Mouse (Mus musculus) neural tube, embryonic 13.5 days (tissue): ENCODE measurements around the gene Kyat3. TPM values are rescaled to one million over a fixed set of nuclear protein-coding genes. Genes with fewer than 3 reads are reported as not detected.
"Not testable (repeated sequence)": the region's sequence is repeated elsewhere in the genome, so short reads cannot be mapped to it uniquely, and the experiment has no call there.

Experiments
- ATAC-seq: fragments of 200-750 bp; cut with Nextera tagmentation; 2 replicates; pipeline ENCODE4 v1.8.0; 2017; ENCODE audit warnings: low read depth, mild to moderate bottlenecking, moderate TSS enrichment, moderate library complexity
- H3K27ac ChIP-seq: fragments of 300-500 bp; sonication (generic); replicated peaks from 2 replicates; pipeline ENCODE4 v1.5.1; 2015; ENCODE audit warnings: moderate library complexity, mild to moderate bottlenecking, inconsistent platforms
- H3K27me3 ChIP-seq: fragments of 300-500 bp; sonication (generic); 2 replicates; pipeline ENCODE4 v1.6.1; 2015; ENCODE audit warnings: mild to moderate bottlenecking, inconsistent platforms
- H3K36me3 ChIP-seq: fragments of 300-500 bp; sonication (generic); 2 replicates; pipeline ENCODE4 v1.6.1; 2015; ENCODE audit warnings: mild to moderate bottlenecking, inconsistent platforms
- H3K4me1 ChIP-seq: fragments of 300-500 bp; sonication (generic); replicated peaks from 2 replicates; pipeline ENCODE4 v1.6.1; 2015; ENCODE audit warnings: inconsistent platforms
- H3K4me2 ChIP-seq: fragments of 300-500 bp; sonication (generic); 2 replicates; pipeline ENCODE4 v1.6.1; 2015; ENCODE audit warnings: inconsistent platforms, mild to moderate bottlenecking, moderate library complexity
- H3K4me3 ChIP-seq: fragments of 300-500 bp; sonication (generic); 2 replicates; pipeline ENCODE4 v1.5.1; 2015; ENCODE audit warnings: mild to moderate bottlenecking, inconsistent platforms
- H3K9ac ChIP-seq: fragments of 300-500 bp; sonication (generic); 2 replicates; pipeline ENCODE4 v1.6.1; 2015; ENCODE audit warnings: moderate library complexity, mild to moderate bottlenecking, inconsistent platforms
- H3K9me3 ChIP-seq: fragments of 300-500 bp; sonication (generic); 2 replicates; pipeline ENCODE4 v1.6.1; 2016; ENCODE audit warnings: inconsistent platforms
- WGBS: fragments of 180-500 bp; shearing (Covaris S2); methylation state at CpG from one replicate; pipeline ENCODE4 v1.1.7; 2015; 5-methylcytosine and 5-hydroxymethylcytosine counted together
- polyA plus RNA-seq: library from polyadenylated mRNA; unstranded; fragments of >200 nt; fragmentation: Nextera tagmentation; extraction: Ambion mirVana; gene quantifications from 2 replicates; pipeline ENCODE4 v1.2.1, GENCODE M21; 2015

Gene Kyat3
- 6.5 and 7.6 TPM in 2 replicates for polyA plus RNA-seq

DNA sequence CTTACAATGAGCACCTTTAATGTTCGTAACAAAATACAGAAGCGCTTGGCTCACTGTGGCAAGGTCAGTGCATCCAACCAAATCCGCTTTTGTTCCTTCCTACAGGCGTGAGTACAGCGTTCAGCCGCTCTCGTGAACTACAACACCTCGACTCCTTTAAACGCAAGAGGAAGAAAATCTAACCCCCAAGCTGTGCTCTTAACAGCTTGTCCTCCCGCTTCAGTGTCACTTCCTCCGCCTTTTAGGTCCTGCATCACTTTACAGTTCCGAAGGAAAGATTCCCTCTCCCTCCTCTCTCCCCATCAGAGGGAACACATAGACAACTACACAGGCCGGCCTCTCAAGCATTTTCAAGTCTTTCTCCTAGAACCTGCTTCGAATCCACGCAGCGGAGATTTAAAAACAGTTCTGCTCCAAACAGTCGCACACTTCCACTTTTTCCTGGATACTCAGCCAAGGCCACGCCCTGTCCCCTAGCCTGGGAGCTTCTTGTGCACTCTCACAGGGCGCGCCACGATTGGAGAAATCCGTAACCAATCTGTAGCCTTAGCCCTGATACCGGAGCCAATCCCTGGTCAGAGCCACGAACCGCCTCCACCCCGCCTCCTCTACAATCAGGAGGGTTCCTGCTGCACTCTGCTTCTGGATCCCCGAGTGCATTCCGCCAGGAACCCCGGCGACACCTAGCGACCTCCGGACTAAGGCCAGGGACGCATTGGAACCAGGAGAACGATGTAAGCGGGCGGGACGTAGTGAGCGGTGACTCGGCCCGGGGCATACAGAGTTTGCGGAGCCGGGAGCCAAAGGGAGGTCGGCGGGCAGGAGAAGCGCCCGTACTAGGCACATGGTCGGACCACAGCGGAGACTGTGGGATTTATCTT, at the start of gene Kyat3:
TSS of gene Kyat3 (plus strand) at position 610 of the 881 bp plus-strand sequence.
- H3K4me2 ChIP-seq = peak within 1 kb of the TSS; percentile 80
- under 1% methylated on average over 48 of the region's 48 CpGs for WGBS
- H3K27me3 ChIP-seq = peaks cover 15% of the 10 kb centered on the region
- no peaks in the 10 kb centered on the region for H3K36me3 ChIP-seq
- H3K4me1 ChIP-seq = peaks cover 16% of the 10 kb centered on the region
- H3K9ac ChIP-seq = peak within 1 kb of the TSS; percentile 69
- peak within 1 kb of the TSS; percentile 74 for H3K27ac ChIP-seq
- peak; percentile 100 for ATAC-seq
- H3K9me3 ChIP-seq = no peaks in the 10 kb centered on the region
- H3K4me3 ChIP-seq = peak within 1 kb of the TSS; percentile 56

DNA sequence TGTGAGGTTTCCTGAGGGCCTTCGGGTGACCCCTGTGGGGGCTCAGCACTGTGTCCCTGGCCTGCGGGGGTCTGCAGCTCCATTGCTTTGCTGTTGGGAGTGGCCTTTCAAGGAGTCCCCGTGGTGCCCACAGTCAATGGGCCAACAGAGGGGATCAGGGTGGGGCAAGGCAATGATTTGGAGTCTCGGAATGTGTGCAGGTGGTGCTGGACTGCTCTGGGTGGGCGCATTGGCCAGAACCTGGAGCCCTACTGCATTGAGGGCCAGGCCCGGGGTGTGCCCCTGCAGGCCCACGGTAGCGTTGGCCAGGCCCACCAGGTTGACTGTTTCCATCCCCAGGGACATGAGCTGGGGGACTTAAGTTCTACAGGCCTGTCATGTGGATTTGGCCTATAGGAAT, 36.1 kb upstream of the Kyat3 start:
- WGBS = 94% methylated on average over 8 of the region's 8 CpGs

DNA sequence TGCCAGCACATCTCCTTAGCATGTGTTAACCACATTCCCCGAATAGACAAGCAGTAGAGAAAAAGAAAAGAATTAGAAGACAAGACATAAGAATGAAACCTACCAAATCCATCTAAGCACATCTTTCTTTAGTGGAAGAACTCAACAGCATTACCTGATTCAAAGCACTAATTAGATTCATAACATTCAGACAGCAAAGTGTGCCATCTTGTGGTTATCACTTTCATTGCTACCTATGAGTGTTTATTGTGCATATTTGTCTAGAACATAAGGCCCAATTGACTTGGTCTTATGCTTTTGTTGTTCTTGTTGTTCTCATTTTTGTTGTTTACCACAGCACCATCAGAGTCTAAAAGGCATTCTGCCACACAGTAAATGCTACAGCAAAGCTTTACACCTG, 26.2 kb upstream of the Kyat3 start:
- no peaks in the 10 kb centered on the region for H3K27me3 ChIP-seq
- no peaks in the 10 kb centered on the region for H3K4me1 ChIP-seq
- ATAC-seq = no peak
- no peaks in the 10 kb centered on the region for H3K9me3 ChIP-seq
- 76% methylated on average over 1 of the region's 1 CpGs for WGBS
- no peak overlapping the region for H3K4me3 ChIP-seq
- H3K4me2 ChIP-seq = no peak overlapping the region
- H3K27ac ChIP-seq = no peak overlapping the region
- no peak overlapping the region for H3K9ac ChIP-seq
- H3K36me3 ChIP-seq = no peaks in the 10 kb centered on the region

More for the DNA sequence above, 36.1 kb upstream of the Kyat3 start:
- Histone ChIP-seq H3K9me3 (no peaks in the 10 kb centered on the region), H3K36me3 (no peaks in the 10 kb centered on the region), H3K4me3 (no peak overlapping the region), H3K27me3 (no peaks in the 10 kb centered on the region), H3K9ac (no peak overlapping the region), H3K27ac (no peak overlapping the region), H3K4me2 (no peak overlapping the region), H3K4me1 (no peaks in the 10 kb centered on the region)
- ATAC-seq = no peak

DNA sequence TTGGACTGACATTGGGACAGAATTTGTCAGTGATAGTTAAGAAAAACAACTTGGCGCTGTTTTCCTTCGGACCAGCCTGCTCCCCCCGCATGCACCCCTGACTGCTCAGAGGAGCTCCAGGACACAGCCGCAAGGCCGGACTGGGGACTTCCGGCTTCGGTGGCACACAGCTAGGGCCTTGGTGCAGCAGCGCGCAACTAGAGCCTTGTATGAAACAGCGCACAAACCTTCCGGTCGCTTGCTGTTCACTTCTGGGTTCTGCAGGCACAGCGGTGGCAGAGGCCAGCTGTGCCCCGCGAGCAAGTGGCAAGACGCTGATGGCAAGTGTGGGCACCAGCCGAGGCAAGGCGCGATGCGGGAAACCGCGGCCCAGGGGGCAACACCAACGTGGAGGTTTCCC, 12.9 kb upstream of the Kyat3 start:
- Histone ChIP-seq H3K36me3 (no peaks in the 10 kb centered on the region), H3K9ac (no peak overlapping the region), H3K4me3 (no peak overlapping the region), H3K4me2 (peak overlapping the region; percentile 30), H3K9me3 (no peaks in the 10 kb centered on the region), H3K4me1 (no peaks in the 10 kb centered on the region), H3K27ac (no peak overlapping the region), H3K27me3 (no peaks in the 10 kb centered on the region)
- ATAC-seq = no peak
- 70% methylated on average over 23 of the region's 23 CpGs for WGBS

DNA sequence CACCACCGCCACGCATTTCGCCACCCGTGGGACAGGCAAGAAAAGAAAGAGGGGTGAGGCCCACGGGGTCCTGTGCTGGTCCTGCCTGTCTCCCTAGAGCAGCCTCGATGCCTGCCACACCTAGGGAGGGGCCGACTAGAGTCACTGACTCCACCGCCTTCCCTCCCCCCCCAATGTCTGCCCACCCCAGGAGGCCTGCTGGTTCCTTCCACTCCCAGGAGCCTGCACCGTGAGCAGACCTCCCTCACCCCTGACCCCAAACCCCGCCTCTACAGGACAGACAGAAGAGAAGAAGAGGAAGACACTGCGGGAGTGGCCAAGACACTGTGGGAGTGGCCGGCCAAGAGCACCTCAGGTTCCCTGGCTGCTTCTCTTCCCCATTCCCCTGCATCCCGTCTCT, 12.5 kb upstream of the Kyat3 start:
- 46% methylated on average over 12 of the region's 13 CpGs for WGBS
- Histone ChIP-seq H3K36me3 (no peaks in the 10 kb centered on the region), H3K27me3 (no peaks in the 10 kb centered on the region), H3K4me1 (no peaks in the 10 kb centered on the region), H3K4me3 (no peak overlapping the region), H3K9ac (no peak overlapping the region), H3K27ac (no peak overlapping the region), H3K4me2 (peak overlapping the region; percentile 30), H3K9me3 (no peaks in the 10 kb centered on the region)
- ATAC-seq = no peak

DNA sequence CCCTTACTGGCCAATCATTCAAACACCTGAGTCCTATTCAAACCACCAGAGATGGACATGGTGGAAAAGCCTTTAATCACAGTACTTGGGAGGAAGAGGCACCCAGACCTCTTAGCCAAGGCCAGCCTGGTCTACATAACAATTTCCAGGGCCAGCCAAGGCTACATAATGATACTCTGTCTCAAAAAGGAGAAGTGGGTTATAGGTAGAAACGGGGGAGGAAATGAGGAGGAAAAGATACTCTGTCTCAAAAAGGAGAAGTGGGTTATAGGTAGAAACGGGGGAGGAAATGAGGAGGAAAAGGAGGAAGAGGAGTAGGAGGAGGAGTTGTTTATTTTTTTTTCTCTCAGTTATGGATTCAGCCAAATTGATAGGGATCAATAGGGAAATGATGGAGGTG, 4.3 kb upstream of the Kyat3 start:
- no peak for ATAC-seq
- Histone ChIP-seq H3K27ac (no peak overlapping the region), H3K4me2 (no peak overlapping the region), H3K27me3 (peaks cover 6% of the 10 kb centered on the region), H3K9ac (no peak overlapping the region), H3K36me3 (no peaks in the 10 kb centered on the region), H3K4me1 (peaks cover 13% of the 10 kb centered on the region), H3K9me3 (no peaks in the 10 kb centered on the region), H3K4me3 (no peak overlapping the region)
- 82% methylated on average over 2 of the region's 2 CpGs for WGBS

DNA sequence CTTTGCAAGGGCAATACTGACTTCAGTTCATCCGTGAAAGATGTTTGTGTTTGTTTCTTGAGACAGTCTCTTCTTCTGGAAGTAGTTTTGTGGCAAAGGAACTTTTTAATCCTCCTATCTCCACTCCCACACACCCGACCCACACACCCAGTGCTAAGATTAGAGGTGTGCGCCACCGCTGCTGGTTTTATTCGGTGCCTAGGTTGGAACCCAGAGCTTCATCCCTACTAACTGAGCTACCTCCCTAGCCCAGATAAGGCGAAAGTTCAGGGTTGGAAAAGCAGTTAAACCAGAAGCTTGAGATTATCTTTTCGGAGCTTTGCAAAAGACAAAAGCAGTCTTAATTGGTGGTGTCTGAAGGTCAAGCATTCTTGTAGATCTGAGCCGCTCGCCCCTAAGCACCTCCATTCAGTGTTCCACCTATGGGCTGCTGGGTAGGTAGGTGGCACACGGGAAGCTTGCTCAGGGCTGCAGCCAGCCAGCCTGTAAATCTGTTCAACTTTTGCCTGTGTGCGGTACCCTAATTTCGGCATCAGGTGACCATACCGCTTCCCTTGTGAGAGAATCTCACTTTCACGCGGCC, 647 bp downstream of the Kyat3 start:
- no peaks in the 10 kb centered on the region for H3K36me3 ChIP-seq
- H3K9ac ChIP-seq = peak overlapping the region; percentile 69
- 30% methylated on average over 15 of the region's 15 CpGs for WGBS
- peak overlapping the region; percentile 56 for H3K4me3 ChIP-seq
- H3K27me3 ChIP-seq = peaks cover 15% of the 10 kb centered on the region
- H3K9me3 ChIP-seq = no peaks in the 10 kb centered on the region
- H3K4me1 ChIP-seq = peaks cover 16% of the 10 kb centered on the region
- peak overlapping the region; percentile 80 for H3K4me2 ChIP-seq
- no peak overlapping the region for H3K27ac ChIP-seq
- 0 out of 2 replicates have a peak, but pooled peaks have one; percentile 8 for ATAC-seq

DNA sequence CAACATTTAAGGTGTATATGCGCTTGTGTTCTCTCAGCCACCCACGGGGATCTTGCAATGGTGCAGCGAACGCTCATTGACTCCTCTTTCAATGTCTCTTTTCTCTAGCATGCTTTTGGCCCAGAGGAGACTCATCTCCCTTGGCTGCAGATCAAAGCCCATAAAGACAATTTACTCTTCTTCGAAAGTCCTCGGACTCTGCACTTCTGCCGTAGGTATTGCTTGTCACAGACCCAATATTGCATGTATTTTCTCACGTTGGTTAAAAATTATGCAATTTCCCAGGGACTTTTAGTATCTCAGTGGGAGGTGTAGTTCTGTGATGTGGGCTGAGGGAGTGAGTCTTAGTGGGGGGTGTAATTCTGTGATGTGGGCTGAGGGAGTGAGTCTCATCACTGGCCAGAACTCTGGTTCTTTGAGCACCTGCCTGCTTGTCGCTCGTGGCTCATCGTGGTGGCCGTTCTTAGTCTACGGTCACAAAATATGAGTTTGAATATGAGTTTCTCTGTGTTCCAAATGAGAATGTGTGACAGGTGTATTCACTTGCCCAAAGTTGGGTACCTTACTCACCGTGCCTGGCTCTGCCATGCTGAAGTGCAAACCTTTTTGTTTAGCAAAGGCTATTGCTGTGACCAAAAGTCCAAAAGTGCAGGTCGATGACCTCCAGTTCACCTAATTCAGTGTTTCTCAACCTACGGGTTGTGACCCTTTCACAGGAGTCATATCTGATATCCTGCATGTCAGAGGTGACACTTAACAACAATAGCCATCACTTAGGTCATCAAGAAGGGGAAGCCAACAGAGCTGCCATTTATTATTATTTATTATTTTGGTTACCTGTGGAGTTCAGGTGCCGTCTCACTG, 6.0 kb downstream of the Kyat3 start:
- WGBS = 91% methylated on average over 17 of the region's 17 CpGs
- ATAC-seq = no peak
- Histone ChIP-seq H3K4me2 (no peak overlapping the region), H3K4me1 (no peaks in the 10 kb centered on the region; the same call in 1 of the 2 replicates), H3K27ac (no peak overlapping the region), H3K36me3 (no peaks in the 10 kb centered on the region), H3K9me3 (no peaks in the 10 kb centered on the region), H3K4me3 (no peak overlapping the region), H3K27me3 (peaks cover 6% of the 10 kb centered on the region), H3K9ac (no peak overlapping the region)

DNA sequence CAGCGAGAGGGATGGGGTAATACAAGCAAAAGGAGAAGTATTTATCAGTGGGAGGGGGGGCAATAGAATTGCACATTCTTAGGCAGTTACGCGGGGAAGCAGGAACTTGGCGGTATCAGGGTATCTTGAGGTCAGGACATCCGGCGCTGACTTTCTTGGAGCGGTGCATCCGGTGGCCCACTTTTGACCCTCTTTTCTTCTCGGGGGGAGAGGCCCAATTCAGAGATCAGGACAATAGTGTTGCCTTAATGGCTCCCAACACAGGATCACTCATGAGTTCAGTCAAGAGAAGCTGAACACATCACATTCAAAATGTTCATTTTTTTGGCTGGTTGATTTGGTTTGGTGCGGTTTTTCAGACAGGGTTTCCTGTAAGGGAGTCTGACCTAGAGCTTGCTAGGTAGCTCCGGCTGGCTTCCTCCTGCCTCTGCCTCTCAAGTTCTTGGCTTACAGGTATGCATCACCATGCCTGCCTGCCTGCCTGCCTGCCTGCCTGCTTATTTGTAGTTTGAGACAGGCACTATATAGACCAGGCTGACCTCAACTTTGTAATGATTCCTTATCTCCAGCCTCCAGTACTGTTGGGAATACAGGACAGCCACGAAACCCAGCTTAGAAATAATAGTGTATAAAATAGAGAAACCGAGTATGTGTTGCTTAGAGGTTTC, 7.5 kb downstream of the Kyat3 start:
- not testable (repeated sequence) for H3K9ac ChIP-seq, H3K27ac ChIP-seq

DNA sequence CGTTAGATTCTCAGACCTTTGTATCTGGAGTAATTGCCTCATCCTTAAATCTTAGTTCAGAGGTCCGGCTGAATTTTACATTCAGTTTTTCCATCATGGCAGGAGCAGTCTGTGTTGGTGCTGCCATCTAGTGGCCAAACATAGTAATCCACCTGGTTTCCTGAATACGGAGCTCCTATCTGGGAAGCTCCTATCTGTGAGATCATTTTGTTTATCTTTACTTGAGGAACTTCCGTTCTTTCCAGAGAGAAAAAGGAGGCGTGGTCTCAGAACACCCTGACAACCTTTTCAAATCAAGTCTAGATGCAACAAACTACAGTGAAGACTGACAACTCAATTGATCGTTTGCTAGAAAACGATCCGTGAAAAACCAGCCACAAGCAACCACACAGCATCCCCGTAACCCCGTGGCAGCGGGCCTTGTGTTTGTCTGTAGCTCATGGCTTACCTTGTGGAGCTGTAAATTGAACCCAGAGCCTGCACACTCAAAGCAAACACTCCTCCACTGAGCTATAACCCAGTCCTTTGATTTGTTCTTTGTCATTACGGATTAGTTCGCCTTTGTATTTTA, 8.1 kb downstream of the Kyat3 start:
- no peak overlapping the region for H3K9ac ChIP-seq
- no peaks in the 10 kb centered on the region for H3K27me3 ChIP-seq
- H3K4me1 ChIP-seq = no peaks in the 10 kb centered on the region
- no peak overlapping the region for H3K4me3 ChIP-seq
- H3K36me3 ChIP-seq = no peaks in the 10 kb centered on the region
- no peak overlapping the region for H3K27ac ChIP-seq
- H3K9me3 ChIP-seq = no peaks in the 10 kb centered on the region
- ATAC-seq = 0 out of 2 replicates have a peak, but pooled peaks have one; percentile 60
- no peak overlapping the region for H3K4me2 ChIP-seq
- 46% methylated on average over 13 of the region's 13 CpGs for WGBS

More for the DNA sequence above, 7.5 kb downstream of the Kyat3 start:
- H3K36me3 ChIP-seq, H3K27me3 ChIP-seq, H3K4me1 ChIP-seq, H3K9me3 ChIP-seq, H3K4me2 ChIP-seq, H3K4me3 ChIP-seq: not testable (repeated sequence)
- 0 out of 2 replicates have a peak, but pooled peaks have one; percentile 28 for ATAC-seq
- WGBS = 85% methylated on average over 13 of the region's 13 CpGs

DNA sequence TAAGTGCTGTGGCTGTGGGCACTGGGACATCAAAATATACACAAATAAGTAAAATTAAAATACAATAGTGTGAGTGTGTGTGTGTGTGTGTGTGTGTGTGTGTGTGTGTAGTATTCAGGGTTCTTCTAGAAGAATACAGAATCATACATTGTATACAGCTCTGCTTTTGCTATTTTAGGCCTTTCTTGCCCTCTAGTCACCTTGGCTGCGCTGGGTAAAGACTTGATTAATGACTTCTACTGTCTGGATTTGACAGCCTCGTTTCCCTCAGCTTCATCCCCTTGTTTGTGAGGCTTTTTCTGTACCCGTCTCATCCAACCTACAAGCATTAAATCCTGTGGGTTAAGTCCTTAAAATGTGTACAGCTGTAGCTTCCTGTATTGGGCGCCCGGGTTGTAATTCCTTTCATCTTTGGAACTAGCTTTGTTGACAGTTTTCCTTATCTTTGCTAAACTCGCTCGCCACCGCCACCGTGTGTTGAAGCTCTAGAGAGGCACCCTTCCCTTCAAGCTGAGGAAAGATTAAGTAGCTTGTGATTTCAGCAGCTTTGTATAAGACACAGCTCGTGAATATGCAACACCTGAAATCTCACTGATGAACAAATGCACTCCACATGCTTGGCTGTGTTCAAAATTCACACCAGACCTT, 9.6 kb downstream of the Kyat3 start:
- Histone ChIP-seq H3K9ac (no peak overlapping the region), H3K4me3 (no peak overlapping the region), H3K27me3 (no peaks in the 10 kb centered on the region), H3K4me2 (no peak overlapping the region), H3K4me1 (no peaks in the 10 kb centered on the region), H3K27ac (no peak overlapping the region), H3K36me3 (no peaks in the 10 kb centered on the region), H3K9me3 (no peaks in the 10 kb centered on the region; the same call in 1 of the 2 replicates)
- ATAC-seq = peak; percentile 38; the same call in 1 of the 2 replicates
- 27% methylated on average over 10 of the region's 10 CpGs for WGBS
